Mouse (Mus musculus) erythroblast, embryonic 14.5 days (primary cell): ENCODE measurements around the gene Heg1.

ENCODE experiments used
- GATA1 ChIP-seq: IDR thresholded peaks from 2 replicates; pipeline ENCODE4 v1.6.1; 2012; ENCODE audit warnings: low read length, inconsistent platforms, mixed read lengths
- TAL1 ChIP-seq: IDR thresholded peaks from 3 replicates; pipeline ENCODE4 v1.6.1; 2012; ENCODE audit warnings: low read length, inconsistent platforms, mixed read lengths

DNA sequence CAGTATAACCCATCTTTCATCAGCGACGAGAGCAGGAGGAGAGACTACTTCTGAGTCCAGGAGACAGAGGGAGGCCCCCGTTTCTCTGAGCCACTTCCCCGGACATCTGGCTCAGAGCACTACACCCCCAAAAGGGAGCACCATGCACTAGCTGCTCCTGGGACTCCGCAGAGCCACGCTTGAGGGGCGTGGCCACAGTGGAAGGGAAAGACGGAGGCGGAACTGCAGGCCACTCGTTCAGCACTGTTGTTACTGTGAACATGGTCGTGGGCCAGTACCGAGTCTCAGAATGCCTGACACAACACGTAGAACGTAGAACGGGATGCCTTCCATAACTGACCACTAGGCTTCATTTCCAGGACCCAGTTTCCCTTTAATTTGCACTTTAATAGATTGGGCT is 82.6 kb downstream of the Heg1 start:
- no peak for TF ChIP-seq GATA1
- TF ChIP-seq TAL1, result no peak
